Comparison of ENCODE assay signal across 19 mouse cellular contexts in the genomic region with DNA sequence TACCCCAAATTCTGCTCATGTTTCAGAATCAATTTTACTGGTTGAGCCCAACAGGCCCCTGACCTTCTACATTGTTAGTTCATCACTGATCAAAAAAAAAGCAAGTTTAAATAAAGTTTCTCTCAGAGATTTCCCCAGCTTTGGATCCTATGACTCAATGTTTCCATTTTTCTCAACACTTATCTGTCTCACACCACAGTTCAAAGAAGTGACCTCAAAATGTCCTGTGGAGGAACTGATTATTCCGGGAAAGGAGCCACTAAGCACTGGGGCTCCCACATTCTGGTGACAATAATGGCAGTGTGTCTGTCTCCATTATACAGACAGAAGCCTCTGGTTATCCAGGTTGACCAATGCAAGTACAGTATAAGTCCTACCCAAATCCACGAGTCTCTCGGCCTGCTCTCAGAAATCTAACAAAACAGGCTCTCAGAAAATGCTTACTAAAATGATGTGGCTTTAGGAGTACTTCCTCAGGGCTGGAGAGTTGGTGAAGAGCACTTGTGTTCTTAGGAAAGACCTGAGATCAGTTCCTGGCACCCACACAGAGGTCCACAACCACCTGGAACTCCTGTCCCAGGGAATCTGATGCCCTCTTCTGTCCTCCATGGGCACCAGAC.
DNase-seq lines count a peak whose midpoint lies in the region; TF ChIP-seq lines count a peak whose summit lies in the region.
"Had no signal": no experiment of that assay in that cellular context is flagged by ENCODE, and none has a peak within 500 bp of the region (broad histone marks: within the 10 kb centered on the region; RNA-seq: fewer than 3 reads in every experiment).

No protein-coding gene starts in this region.

- 66% methylated on average over 3 of the region's 3 CpGs for WGBS in heart, embryonic 10.5 days

- H3K9me3 ChIP-seq in heart, embryonic 10.5 days = no peaks in the 10 kb centered on the region
- H3K9me3 ChIP-seq: embryonic facial prominence, embryonic 10.5 days; hindbrain, embryonic 15.5 days; limb, embryonic 10.5 days; midbrain, embryonic 13.5 days had no signal

- no peak overlapping the region for H3K4me3 ChIP-seq in heart, embryonic 10.5 days
- H3K4me3 ChIP-seq in left cerebral cortex, adult 2 months = no peak overlapping the region
- H3K4me3 ChIP-seq: embryonic facial prominence, embryonic 10.5 days; erythroblast, embryonic 14.5 days; hindbrain, embryonic 15.5 days; limb, embryonic 10.5 days; midbrain, embryonic 13.5 days had no signal

- peaks cover 7% of the 10 kb centered on the region; the same call in 1 of the 2 replicates for H3K4me1 ChIP-seq in heart, embryonic 10.5 days
- H3K4me1 ChIP-seq: embryonic facial prominence, embryonic 10.5 days; hindbrain, embryonic 15.5 days; limb, embryonic 10.5 days had no signal

- intact Hi-C loops in left cerebral cortex, adult 2 months (cut with DNase I) = no loop called here

- TF ChIP-seq CTCF in left cerebral cortex, adult 2 months (IDR thresholded peaks at IDR 0.05) = no peak

- peak; percentile 40 for DNase-seq in heart, adult 18-20 months
- no peak for DNase-seq in heart, embryonic 10.5 days (ENCODE audit: low spot score)
- DNase-seq in left cerebral cortex, adult 2 months (ENCODE audit: extremely low spot score in 1 of 2, low spot score in 2 of 2) = no peak
- no peak for DNase-seq in left cerebral cortex, adult 18-20 months (ENCODE audit: low spot score in 2 of 2)
- DNase-seq in 3T3-L1 (ENCODE audit: low read depth, low spot score) = peak; percentile 49
- peak; percentile 24 for DNase-seq in brain, adult 2 months (ENCODE audit: low read depth, low spot score)
- DNase-seq in cerebellum, adult 9-10 months = no peak
- no peak for DNase-seq in right cerebral cortex, postnatal 10 days (ENCODE audit: low spot score in 2 of 2)
- DNase-seq: cerebellum, adult 11 months; cerebellum, postnatal 25 days; right cerebral cortex, postnatal 4 days; thymus, adult 18-20 months had no signal

- H3K27ac ChIP-seq in heart, embryonic 10.5 days = no peak overlapping the region
- H3K27ac ChIP-seq in left cerebral cortex, adult 2 months = peak overlapping the region; percentile 10; the same call in 1 of the 2 replicates
- H3K27ac ChIP-seq: embryonic facial prominence, embryonic 10.5 days; hindbrain, embryonic 15.5 days; limb, embryonic 10.5 days; liver, embryonic 14.5 days; macrophage; midbrain, embryonic 13.5 days had no signal

- H3K36me3 ChIP-seq in heart, embryonic 10.5 days = peaks cover 3% of the 10 kb centered on the region; the same call in 1 of the 2 replicates
- H3K36me3 ChIP-seq: embryonic facial prominence, embryonic 10.5 days; hindbrain, embryonic 15.5 days; limb, embryonic 10.5 days; midbrain, embryonic 13.5 days had no signal

- H3K27me3 ChIP-seq in heart, embryonic 10.5 days (ENCODE audit: insufficient read depth, poor library complexity, severe bottlenecking) = no peaks in the 10 kb centered on the region
- H3K27me3 ChIP-seq: hindbrain, embryonic 15.5 days; midbrain, embryonic 13.5 days had no signal

Comparison
In these comparisons a context has a peak if more than half of its experiments do, and no peak if none do; other contexts are left out.
1. DNase-seq: peak in heart, adult 18-20 months (2 of 2), 3T3-L1 (single experiment) and brain, adult 2 months (single experiment); none in heart, embryonic 10.5 days (single experiment), left cerebral cortex, adult 2 months (0 of 2), left cerebral cortex, adult 18-20 months (0 of 2), cerebellum, adult 9-10 months (single experiment) and right cerebral cortex, postnatal 10 days (0 of 2).